Mouse (Mus musculus) heart, adult 2 months (tissue): Measurements from ENCODE around the gene Olig1. TPM values are rescaled to one million over a fixed set of nuclear protein-coding genes. Genes with fewer than 3 reads are reported as not detected.

Experiments used
- DNase-seq, 2 experiments: peaks; one replicate each; pipeline ENCODE4 v3.0.0; 2021
- H3K27ac ChIP-seq: fragments of 200-600 bp; 2 replicates; pipeline ENCODE4 v1.8.1; 2022
- H3K27me3 ChIP-seq: fragments of 200-500 bp; 2 replicates; pipeline ENCODE4 v1.6.1; 2012; ENCODE audit warnings: mild to moderate bottlenecking, low read length, inconsistent platforms, mixed read lengths; ENCODE audit not compliant: control insufficient read depth, insufficient read depth
- H3K36me3 ChIP-seq: fragments of 200-500 bp; 2 replicates; pipeline ENCODE4 v1.6.1; 2012; ENCODE audit warnings: low read length, inconsistent platforms; ENCODE audit not compliant: control insufficient read depth, insufficient read depth
- H3K4me1 ChIP-seq: fragments of 200-500 bp; 2 replicates; pipeline ENCODE4 v1.6.1; 2011; ENCODE audit warnings: low read length; ENCODE audit not compliant: control insufficient read depth, insufficient read depth
- H3K4me3 ChIP-seq: fragments of 200-600 bp; 2 replicates; pipeline ENCODE4 v1.8.1; 2022
- H3K79me2 ChIP-seq: fragments of 200-500 bp; replicated peaks from 2 replicates; pipeline ENCODE4 v1.6.1; 2012; ENCODE audit warnings: mild to moderate bottlenecking, inconsistent platforms, low read length, moderate library complexity, mixed read lengths; ENCODE audit not compliant: control insufficient read depth, insufficient read depth
- H3K9ac ChIP-seq: fragments of 200-500 bp; 2 replicates; pipeline ENCODE4 v1.6.1; 2012; ENCODE audit warnings: low read depth, mild to moderate bottlenecking, control low read depth, inconsistent platforms, low read length, mixed read lengths
- CTCF ChIP-seq: fragments of 200-600 bp; IDR thresholded peaks from 2 replicates; pipeline ENCODE4 v1.8.1; 2022; ENCODE audit warnings: antibody characterized with exemption, mild to moderate bottlenecking, moderate library complexity
- EP300 ChIP-seq: fragments of 200-500 bp; IDR thresholded peaks from 2 replicates; pipeline ENCODE4 v1.6.1; 2011; ENCODE audit warnings: low read depth, low read length, control low read depth; ENCODE audit not compliant: insufficient read depth
- POLR2A ChIP-seq: fragments of 200-500 bp; IDR thresholded peaks from 2 replicates; pipeline ENCODE4 v1.6.1; 2011; ENCODE audit warnings: mild to moderate bottlenecking, low read depth, low read length, control low read depth; ENCODE audit not compliant: insufficient read depth
- WGBS: fragments of 180-500 bp; shearing (Covaris S2); methylation state at CpG from one replicate; pipeline ENCODE4 v1.1.7; 2018; 5-methylcytosine and 5-hydroxymethylcytosine counted together
- intact Hi-C: fragments of 180-260 bp; cut with DNase I; formaldehyde crosslinking; loops from one replicate; pipeline ENCODE4 v1.15.1; 2025
- polyA plus RNA-seq: library from polyadenylated mRNA; depleted of rRNA; stranded (reverse); fragments of >200 nt; gene quantifications from 2 replicates; pipeline ENCODE4 v1.2.3, GENCODE M21; 2012
- total RNA-seq, 2 experiments: library from RNA; stranded (reverse); gene quantifications; 2 replicates each; pipeline ENCODE4 v1.2.3; 2021

Olig1 gene
- total and polyA plus RNA-seq, 3 experiments = 0.25 TPM; not detected in 2

DNA sequence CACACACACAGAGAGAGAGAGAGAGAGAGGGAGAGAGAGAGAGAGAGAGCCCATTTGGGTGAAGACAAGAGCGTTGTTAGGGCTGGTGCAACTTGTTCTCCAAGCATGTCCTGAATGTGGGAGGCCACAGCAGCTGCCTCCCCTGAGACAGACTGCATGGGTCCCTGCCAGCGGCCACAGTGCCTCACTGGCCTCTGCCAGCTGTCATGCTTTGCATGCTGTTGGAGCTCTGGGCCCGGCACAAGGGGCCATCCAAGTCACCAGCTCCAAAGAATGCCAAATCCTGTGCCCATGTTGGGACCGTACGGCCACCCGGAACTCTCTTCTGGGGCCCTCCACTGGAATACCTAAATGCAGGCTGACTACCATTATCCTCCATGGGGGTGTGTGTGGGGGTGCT is 3.6 kb upstream of the Olig1 start:
- Histone ChIP-seq H3K9ac (no peak overlapping the region), H3K4me1 (no peaks in the 10 kb centered on the region), H3K27ac (no peak overlapping the region), H3K4me3 (no peak overlapping the region), H3K36me3 (no peaks in the 10 kb centered on the region), H3K79me2 (no peaks in the 10 kb centered on the region), H3K27me3 (peaks cover 16% of the 10 kb centered on the region)
- intact Hi-C loops = no loop called here
- TF ChIP-seq EP300 (no peak), POLR2A (no peak), CTCF (no peak)
- 76% methylated on average over 6 of the region's 6 CpGs for WGBS
- no peak for DNase-seq

DNA sequence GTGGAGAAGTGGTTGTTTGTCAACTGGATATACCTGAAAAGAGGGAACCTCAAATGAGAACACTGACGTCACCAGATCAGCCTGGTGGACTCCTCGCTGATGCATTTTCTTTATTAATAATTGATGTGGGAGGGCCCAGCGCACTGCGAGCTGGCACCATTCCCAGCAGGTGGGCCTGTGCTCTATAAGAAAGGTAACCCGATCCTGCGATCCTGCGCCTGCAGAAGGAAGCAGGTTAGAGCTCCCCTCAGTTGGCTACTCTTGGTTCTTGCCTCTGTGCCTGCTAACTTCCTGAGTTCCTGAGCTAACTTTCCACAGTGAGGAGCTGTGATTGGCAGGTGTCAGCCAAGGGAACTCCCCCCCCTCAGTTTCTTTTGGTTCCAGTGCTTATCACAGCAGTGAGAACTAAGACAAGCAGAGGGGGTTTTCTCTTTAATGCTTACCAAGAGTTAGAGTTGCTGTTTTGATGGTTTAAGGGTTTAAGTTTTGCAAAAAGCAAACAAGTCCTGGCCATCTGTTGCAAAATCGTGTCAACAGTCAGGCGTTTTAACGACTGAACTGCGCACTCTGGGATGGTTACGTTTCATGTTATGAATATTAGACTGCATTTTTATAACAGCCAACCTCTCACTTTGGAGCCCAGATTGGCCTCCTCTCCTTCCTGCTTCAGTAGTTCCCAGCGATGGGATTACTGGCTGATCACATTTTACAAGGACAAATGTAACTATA is 684 bp upstream of the Olig1 start:
- 12% methylated on average over 13 of the region's 13 CpGs for WGBS
- Histone ChIP-seq H3K36me3 (no peaks in the 10 kb centered on the region), H3K27me3 (peaks cover 20% of the 10 kb centered on the region), H3K27ac (no peak overlapping the region), H3K79me2 (no peaks in the 10 kb centered on the region), H3K4me1 (no peaks in the 10 kb centered on the region), H3K4me3 (peak overlapping the region; percentile 22; the same call in 1 of the 2 replicates), H3K9ac (no peak overlapping the region)
- intact Hi-C loops = no loop called here
- TF ChIP-seq CTCF (no peak), POLR2A (no peak), EP300 (no peak)
- no peak for DNase-seq

DNA sequence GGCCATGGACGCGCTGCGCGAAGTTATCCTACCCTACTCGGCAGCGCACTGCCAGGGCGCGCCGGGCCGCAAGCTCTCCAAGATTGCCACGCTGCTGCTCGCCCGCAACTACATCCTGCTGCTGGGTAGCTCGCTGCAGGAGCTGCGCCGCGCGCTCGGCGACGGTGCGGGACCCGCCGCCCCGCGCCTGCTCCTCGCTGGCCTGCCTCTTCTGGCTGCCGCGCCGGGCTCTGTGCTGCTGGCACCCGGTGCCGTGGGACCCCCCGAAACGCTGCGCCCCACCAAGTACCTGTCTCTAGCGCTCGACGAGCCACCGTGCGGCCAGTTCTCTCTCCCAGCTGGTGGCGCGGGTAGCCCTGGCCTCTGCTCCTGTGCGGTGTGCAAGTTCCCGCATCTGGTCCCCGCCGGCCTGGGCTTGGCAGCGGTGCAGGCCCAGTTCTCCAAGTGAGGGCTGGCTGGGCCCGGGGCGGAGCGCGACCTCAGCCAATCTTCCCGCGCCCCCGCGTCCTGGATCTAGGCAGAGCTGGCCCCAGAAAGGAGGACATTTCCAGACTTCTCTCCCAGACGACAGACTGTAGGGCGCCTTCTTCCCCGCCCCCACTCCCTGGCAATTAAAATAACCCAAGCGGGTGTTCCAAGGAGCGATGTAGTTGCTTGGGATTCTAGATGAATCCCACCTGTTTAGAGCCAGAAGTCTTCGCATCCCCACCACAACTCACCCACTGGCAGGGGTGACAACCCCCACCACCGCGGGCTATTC is 820 bp downstream of the Olig1 start:
- H3K27ac ChIP-seq = no peak overlapping the region
- no peak overlapping the region for H3K9ac ChIP-seq
- WGBS = 1% methylated on average over 63 of the region's 63 CpGs
- DNase-seq = no peak
- no peak for TF ChIP-seq CTCF
- no peak for TF ChIP-seq EP300
- no peak for TF ChIP-seq POLR2A
- no peaks in the 10 kb centered on the region for H3K79me2 ChIP-seq
- no peaks in the 10 kb centered on the region for H3K36me3 ChIP-seq
- H3K27me3 ChIP-seq = peaks cover 20% of the 10 kb centered on the region
- intact Hi-C loops = no loop called here
- H3K4me3 ChIP-seq = peak overlapping the region; percentile 12; the same call in 1 of the 2 replicates
- no peaks in the 10 kb centered on the region for H3K4me1 ChIP-seq

DNA sequence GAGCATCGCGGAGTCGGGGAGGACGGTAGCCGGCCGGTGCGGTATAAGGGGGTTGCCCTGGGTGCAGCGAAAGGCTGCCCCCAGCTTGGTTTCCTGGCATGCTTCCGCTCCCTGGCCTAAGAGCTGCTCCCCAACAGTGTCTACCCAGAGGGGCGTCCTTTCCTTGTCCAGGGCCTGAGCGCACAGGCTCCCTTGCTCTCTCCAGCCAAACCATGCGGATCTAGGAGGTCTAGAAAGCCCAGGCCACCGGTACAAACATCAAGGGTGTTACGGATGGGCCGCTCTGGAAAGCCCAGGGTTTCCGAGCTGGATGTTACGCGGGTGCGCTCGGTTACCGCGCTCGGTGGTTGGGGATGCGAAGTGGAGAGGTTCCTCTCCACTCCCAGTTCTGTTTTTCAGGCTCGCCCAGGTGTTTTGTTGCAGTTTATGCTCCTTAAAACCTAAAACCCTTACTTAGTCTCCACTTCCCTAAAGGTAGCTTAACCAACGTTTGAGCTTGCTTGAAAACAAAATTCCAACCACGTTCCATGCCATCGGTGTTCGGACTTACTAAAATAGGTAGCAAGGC is 1.5 kb downstream of the Olig1 start:
- no peaks in the 10 kb centered on the region for H3K4me1 ChIP-seq
- no peaks in the 10 kb centered on the region for H3K79me2 ChIP-seq
- intact Hi-C loops = no loop called here
- H3K9ac ChIP-seq = no peak overlapping the region
- H3K27me3 ChIP-seq = peaks cover 20% of the 10 kb centered on the region
- 2% methylated on average over 29 of the region's 29 CpGs for WGBS
- DNase-seq = no peak
- H3K36me3 ChIP-seq = no peaks in the 10 kb centered on the region
- H3K4me3 ChIP-seq = no peak overlapping the region
- H3K27ac ChIP-seq = no peak overlapping the region
- TF ChIP-seq CTCF (no peak), POLR2A (no peak), EP300 (no peak)

DNA sequence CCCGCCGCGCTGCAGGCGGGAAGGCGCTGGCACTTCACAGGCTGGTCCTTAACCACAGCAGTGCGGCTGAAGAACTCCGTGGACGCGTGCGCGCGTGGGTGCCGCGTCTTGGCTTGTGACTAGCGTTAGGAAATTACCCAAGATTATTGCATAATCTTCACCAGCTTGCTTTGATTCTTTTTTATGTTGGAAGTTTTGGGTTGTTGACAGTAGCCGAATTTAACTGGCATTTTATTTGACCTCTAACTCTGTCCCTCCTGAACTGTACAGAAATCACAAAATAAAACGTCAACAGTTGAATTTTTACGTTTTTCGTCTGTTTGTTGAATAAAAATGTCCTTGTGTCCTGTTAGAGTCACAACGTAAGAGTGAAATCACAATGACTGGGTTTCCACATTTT is 2.1 kb downstream of the Olig1 start:
- TF ChIP-seq POLR2A = no peak
- TF ChIP-seq EP300 = no peak
- no peak for TF ChIP-seq CTCF
- H3K9ac ChIP-seq = no peak overlapping the region
- intact Hi-C loops = no loop called here
- no peak overlapping the region for H3K27ac ChIP-seq
- peaks cover 20% of the 10 kb centered on the region for H3K27me3 ChIP-seq
- DNase-seq = no peak
- H3K36me3 ChIP-seq = no peaks in the 10 kb centered on the region
- 4% methylated on average over 20 of the region's 20 CpGs for WGBS
- no peak overlapping the region for H3K4me3 ChIP-seq
- H3K79me2 ChIP-seq = no peaks in the 10 kb centered on the region
- no peaks in the 10 kb centered on the region for H3K4me1 ChIP-seq
